Mouse (Mus musculus): ENCODE results near the gene Nbl1. TPM values are rescaled to one million over a fixed set of nuclear protein-coding genes. Genes with fewer than 3 reads are reported as not detected.

Gene Nbl1
- total and polyA plus RNA-seq, 3 experiments, result 0.89 to 2.0 (median 1.5) TPM

DNA sequence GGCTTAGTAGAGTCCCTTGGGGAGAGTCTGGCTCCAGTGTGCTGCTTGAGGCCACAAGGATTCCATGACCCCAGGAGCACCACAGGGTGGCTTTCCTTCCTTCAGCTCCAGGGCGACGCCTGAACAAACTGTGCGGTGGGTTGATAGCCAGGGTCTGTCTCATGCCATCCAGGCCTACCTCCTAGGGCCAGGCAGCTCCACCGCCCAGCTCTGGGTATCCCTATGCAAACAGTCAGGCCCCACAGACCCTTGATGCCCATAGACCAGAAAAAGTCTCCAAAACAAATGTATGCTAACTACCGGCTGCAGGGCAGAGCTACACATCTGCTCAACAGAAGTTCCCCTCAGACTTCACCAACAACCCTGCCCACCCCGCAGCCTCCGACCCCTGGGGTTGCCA lies 1.7 kb downstream of the Nbl1 start:
- dilution Hi-C loops (cut with MboI; ENCODE audit: extremely low pct_ligation_motif_present, extremely low pct_unique_long_range_greater_than_20kb, low sequenced_read_pairs), result no loop called here

GRCm38 (mm10) chr4:139090303-139090940 lies 2.4 kb downstream of the Nbl1 start:
- Histone ChIP-seq H3K36me3 (replicated peaks in 1 of 2; ENCODE audit: control insufficient read depth in 1 of 2, insufficient read depth in 1 of 2, low read length in 1 of 2) (no peaks in the 10 kb centered on the region), H3K27ac (ENCODE audit: insufficient read depth, low read depth) (no peak overlapping the region), H3K4me2 (ENCODE audit: insufficient read depth, low read depth, poor library complexity, severe bottlenecking) (no peak overlapping the region), H3K4me3 (replicated peaks in 1 of 3; ENCODE audit: low read depth in 2 of 3, low read length in 2 of 3, poor library complexity in 1 of 3) (no peak overlapping the region), H3K27me3 (replicated peaks) (no peaks in the 10 kb centered on the region), H3K9ac (ENCODE audit: insufficient read depth, low read depth) (no peak overlapping the region), H3K79me2 (replicated peaks; ENCODE audit: control insufficient read depth, extremely low read depth, insufficient read depth, poor library complexity, severe bottlenecking) (no peaks in the 10 kb centered on the region), H3K9me3 (replicated peaks; ENCODE audit: low read length) (peaks cover 15% of the 10 kb centered on the region), H3K4me1 (ENCODE audit: control insufficient read depth in 1 of 2, insufficient read depth in 2 of 2) (peaks cover 5 to 22% of the 10 kb centered on the region in 2 experiments; a peak in 3 of 4 replicates)
- no peak for DNase-seq (ENCODE audit: extremely low read depth)
- dilution Hi-C loops (cut with MboI; ENCODE audit: extremely low pct_ligation_motif_present, extremely low pct_unique_long_range_greater_than_20kb, low sequenced_read_pairs) (no loop called here), in situ Hi-C loops (cut with MboI; ENCODE audit: low pct_ligation_motif_present, low pct_unique_long_range_greater_than_20kb, low sequenced_read_pairs) (no loop called here)
- TF ChIP-seq EP300 (IDR thresholded peaks at IDR 0.05; ENCODE audit: low read length) (no peak), ZKSCAN1 (IDR thresholded peaks at IDR 0.05; ENCODE audit: borderline replicate concordance, low read depth, low read length) (no peak), BHLHE40 (IDR thresholded peaks at IDR 0.05; ENCODE audit: low read depth, low read length) (no peak), KAT2A (IDR thresholded peaks at IDR 0.05; ENCODE audit: insufficient replicate concordance, low read length) (no peak), JUN (IDR thresholded peaks at IDR 0.05; ENCODE audit: insufficient read depth, low read depth, low read length) (no peak), ZC3H11A (IDR thresholded peaks at IDR 0.05; ENCODE audit: low read depth, low read length) (no peak), MEF2A (IDR thresholded peaks at IDR 0.05; ENCODE audit: borderline replicate concordance, low read depth, low read length) (no peak), HCFC1 (IDR thresholded peaks at IDR 0.05; ENCODE audit: low read depth, low read length) (no peak), TCF12 (IDR thresholded peaks at IDR 0.05; ENCODE audit: low read depth, low read length) (no peak), MAX (IDR thresholded peaks at IDR 0.05; ENCODE audit: low read length) (no peak), E2F4 (IDR thresholded peaks at IDR 0.05; ENCODE audit: insufficient replicate concordance, low read depth, low read length) (no peak), MYC (IDR thresholded peaks at IDR 0.05; ENCODE audit: low read depth, low read length) (no peak), RAD21 (IDR thresholded peaks at IDR 0.05; ENCODE audit: low read depth, low read length) (no peak), ZNF384 (IDR thresholded peaks at IDR 0.05; ENCODE audit: low read depth, low read length) (no peak), IRF4 (IDR thresholded peaks at IDR 0.05; ENCODE audit: low read depth, low read length) (no peak)

More for the DNA sequence above, 1.7 kb downstream of the Nbl1 start:
- H3K36me3 ChIP-seq (replicated peaks in 1 of 2; ENCODE audit: control insufficient read depth in 1 of 2, insufficient read depth in 1 of 2, low read length in 1 of 2), result no peaks in the 10 kb centered on the region
- no peak overlapping the region for H3K4me2 ChIP-seq (ENCODE audit: insufficient read depth, low read depth, poor library complexity, severe bottlenecking)
- H3K79me2 ChIP-seq (replicated peaks; ENCODE audit: control insufficient read depth, extremely low read depth, insufficient read depth, poor library complexity, severe bottlenecking), result no peaks in the 10 kb centered on the region
- no peak overlapping the region for H3K27ac ChIP-seq (ENCODE audit: insufficient read depth, low read depth)
- TF ChIP-seq BHLHE40 (IDR thresholded peaks at IDR 0.05; ENCODE audit: low read depth, low read length), result no peak
- no peak for TF ChIP-seq MYC (IDR thresholded peaks at IDR 0.05; ENCODE audit: low read depth, low read length)
- no peak for TF ChIP-seq JUN (IDR thresholded peaks at IDR 0.05; ENCODE audit: insufficient read depth, low read depth, low read length)
- no peak for TF ChIP-seq MAFK (IDR thresholded peaks at IDR 0.05; ENCODE audit: insufficient replicate concordance, low read length)
- TF ChIP-seq IRF4 (IDR thresholded peaks at IDR 0.05; ENCODE audit: low read depth, low read length), result no peak
- no peak for TF ChIP-seq NRF1 (IDR thresholded peaks at IDR 0.05; ENCODE audit: low read depth, low read length)
- no peak for TF ChIP-seq EP300 (IDR thresholded peaks at IDR 0.05; ENCODE audit: low read length)
- TF ChIP-seq KAT2A (IDR thresholded peaks at IDR 0.05; ENCODE audit: insufficient replicate concordance, low read length), result no peak
- TF ChIP-seq ELF1 (IDR thresholded peaks at IDR 0.05; ENCODE audit: low read depth, low read length), result no peak
- no peak for TF ChIP-seq RAD21 (IDR thresholded peaks at IDR 0.05; ENCODE audit: low read depth, low read length)
- TF ChIP-seq NELFE (IDR thresholded peaks at IDR 0.05; ENCODE audit: low read depth, low read length), result no peak
- TF ChIP-seq ETS1 (conservative IDR thresholded peaks at IDR 0.05; ENCODE audit: low read depth, low read length), result no peak
- no peak for TF ChIP-seq USF1 (IDR thresholded peaks at IDR 0.05; ENCODE audit: low read depth, low read length)
- no peak for TF ChIP-seq PAX5 (IDR thresholded peaks at IDR 0.05; ENCODE audit: low read length)
- no peak for TF ChIP-seq TCF12 (IDR thresholded peaks at IDR 0.05; ENCODE audit: low read depth, low read length)
- no peak for TF ChIP-seq SMC3 (IDR thresholded peaks at IDR 0.05; ENCODE audit: low read depth, low read length)
- no peak for TF ChIP-seq MAZ (IDR thresholded peaks at IDR 0.05; ENCODE audit: low read depth, low read length)
- no peak for TF ChIP-seq UBTF (IDR thresholded peaks at IDR 0.05; ENCODE audit: low read depth, low read length)
- H3K27me3 ChIP-seq (replicated peaks), result no peaks in the 10 kb centered on the region
- H3K4me1 ChIP-seq (ENCODE audit: control insufficient read depth in 1 of 2, insufficient read depth in 2 of 2), result peaks cover 5 to 22% of the 10 kb centered on the region in 2 experiments; a peak in 3 of 4 replicates
- DNase-seq (ENCODE audit: extremely low read depth), result no peak
- in situ Hi-C loops (cut with MboI; ENCODE audit: low pct_ligation_motif_present, low pct_unique_long_range_greater_than_20kb, low sequenced_read_pairs), result no loop called here
- H3K9ac ChIP-seq (ENCODE audit: insufficient read depth, low read depth), result no peak overlapping the region
- H3K4me3 ChIP-seq (replicated peaks in 1 of 3; ENCODE audit: low read depth in 2 of 3, low read length in 2 of 3, poor library complexity in 1 of 3), result no peak overlapping the region
- peaks cover 15% of the 10 kb centered on the region for H3K9me3 ChIP-seq (replicated peaks; ENCODE audit: low read length)
